Comparison of ENCODE assay signal across 8 mouse cellular contexts in the genomic region with DNA sequence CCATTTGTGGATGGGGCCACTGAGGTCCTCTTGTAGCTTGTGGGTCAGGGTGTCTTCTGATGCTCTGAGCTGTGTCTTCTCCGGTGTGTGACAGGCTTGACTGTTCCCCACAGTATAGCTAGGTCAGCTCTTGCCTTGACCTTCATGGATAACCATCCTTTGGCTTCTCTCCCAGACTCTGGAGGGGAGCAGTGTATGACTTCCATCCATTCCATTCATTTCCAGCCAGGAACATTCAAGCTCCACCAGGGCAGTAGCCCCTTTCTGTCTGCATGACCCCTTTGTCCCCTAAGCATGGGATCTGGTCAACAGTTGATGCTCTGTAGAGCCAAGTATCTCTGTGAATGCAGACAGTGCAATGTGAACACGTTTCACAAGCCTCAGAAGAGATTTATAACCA. TPM values are rescaled to one million over a fixed set of nuclear protein-coding genes. Genes with fewer than 3 reads are reported as not detected.
DNase-seq lines count a peak whose midpoint lies in the region; ATAC-seq and TF ChIP-seq lines count a peak whose summit lies in the region.

No protein-coding gene starts in this region.

- peak overlapping the region; percentile 82 for H3K9ac ChIP-seq in MEL (ENCODE audit: control insufficient read depth, low read depth, low read length, poor library complexity, severe bottlenecking)
- H3K9ac ChIP-seq in forebrain, embryonic 15.5 days (replicated peaks): no peak overlapping the region
- H3K9ac ChIP-seq in liver, embryonic 13.5 days: peak overlapping the region; percentile 99

- peak overlapping the region; percentile 71 for H3K27ac ChIP-seq in MEL (ENCODE audit: control insufficient read depth, low read depth, low read length)
- H3K27ac ChIP-seq in forebrain, embryonic 15.5 days (replicated peaks): 0 out of 2 replicates have a peak overlapping the region, but pooled peaks have one; percentile 98
- peak overlapping the region; percentile 99 for H3K27ac ChIP-seq in liver, embryonic 13.5 days
- H3K27ac ChIP-seq in thymus, adult 2 months (ENCODE audit: control insufficient read depth, insufficient read depth, low read length): no peak overlapping the region

- H3K36me3 ChIP-seq in MEL (ENCODE audit: control insufficient read depth in 1 of 2, insufficient read depth in 2 of 2, low read length in 2 of 2): peaks cover 9 to 40% of the 10 kb centered on the region in 2 experiments
- no peaks in the 10 kb centered on the region for H3K36me3 ChIP-seq in forebrain, embryonic 15.5 days
- H3K36me3 ChIP-seq in liver, embryonic 13.5 days: 0 out of 2 replicates have a peak, but pooled peaks cover 3% of the 10 kb centered on the region
- H3K36me3 ChIP-seq in thymus, adult 2 months (ENCODE audit: control insufficient read depth, insufficient read depth, low read length): no peaks in the 10 kb centered on the region

- H3K27me3 ChIP-seq in MEL (ENCODE audit: control insufficient read depth in 1 of 2, insufficient read depth in 2 of 2, low read length in 2 of 2): no peaks in the 10 kb centered on the region
- H3K27me3 ChIP-seq in forebrain, embryonic 15.5 days: no peaks in the 10 kb centered on the region
- H3K27me3 ChIP-seq in liver, embryonic 13.5 days: 0 out of 2 replicates have a peak, but pooled peaks cover 2% of the 10 kb centered on the region
- no peaks in the 10 kb centered on the region for H3K27me3 ChIP-seq in thymus, adult 2 months (ENCODE audit: control insufficient read depth, insufficient read depth, low read length)

- ATAC-seq in forebrain, embryonic 15.5 days (replicated peaks): no peak
- ATAC-seq in liver, embryonic 13.5 days (ENCODE audit: low read depth): no peak

- TF ChIP-seq EP300 in MEL (IDR thresholded peaks at IDR 0.05; ENCODE audit: low read depth in 1 of 2, low read length in 2 of 2): no peak

- 78% methylated on average over 2 of the region's 2 CpGs for WGBS in forebrain, embryonic 15.5 days
- 72% methylated on average over 2 of the region's 2 CpGs for WGBS in liver, embryonic 13.5 days (ENCODE audit: insufficient replicate concordance)
- 83% methylated on average over 2 of the region's 2 CpGs for WGBS in thymus, adult 2 months

- TF ChIP-seq POLR2A in MEL (IDR thresholded peaks at IDR 0.05; ENCODE audit: control insufficient read depth in 1 of 2, insufficient read depth in 1 of 2, low read depth in 1 of 2, low read length in 2 of 2, poor library complexity in 1 of 2): no peak
- TF ChIP-seq POLR2A in thymus, adult 2 months (IDR thresholded peaks at IDR 0.05; ENCODE audit: control insufficient read depth, extremely low read depth, insufficient read depth, low read length, poor library complexity): no peak

- peak overlapping the region; percentile 69 for H3K4me2 ChIP-seq in forebrain, embryonic 15.5 days (replicated peaks)
- H3K4me2 ChIP-seq in liver, embryonic 13.5 days: peak overlapping the region; percentile 87

- H3K79me2 ChIP-seq in MEL (ENCODE audit: control insufficient read depth, insufficient read depth, low read length, poor library complexity): peaks cover 44% of the 10 kb centered on the region

- no peak for TF ChIP-seq RAD21 in MEL (IDR thresholded peaks at IDR 0.05; ENCODE audit: low read depth, low read length)

- H3K9me3 ChIP-seq in MEL (replicated peaks; ENCODE audit: insufficient read depth, low read length): no peaks in the 10 kb centered on the region
- no peaks in the 10 kb centered on the region for H3K9me3 ChIP-seq in forebrain, embryonic 15.5 days
- H3K9me3 ChIP-seq in liver, embryonic 13.5 days (replicated peaks): no peaks in the 10 kb centered on the region

- H3K4me3 ChIP-seq in MEL (ENCODE audit: control insufficient read depth in 1 of 2, insufficient read depth in 1 of 2, low read depth in 2 of 2, low read length in 2 of 2): peak overlapping the region; percentile 60 to 61; a peak in 3 of 4 replicates
- H3K4me3 ChIP-seq in forebrain, embryonic 15.5 days: no peak overlapping the region
- H3K4me3 ChIP-seq in liver, embryonic 13.5 days (replicated peaks): peak overlapping the region; percentile 97; the same call in 1 of the 2 replicates
- no peak overlapping the region for H3K4me3 ChIP-seq in thymus, adult 2 months (ENCODE audit: control insufficient read depth, insufficient read depth, low read length)

- DNase-seq in adrenal gland, adult (ENCODE audit: inconsistent age in 2 of 2, low spot score in 1 of 2): peak; percentile 67 to 84
- DNase-seq in adrenal gland, adult 18-20 months (ENCODE audit: low spot score in 2 of 2): no peak
- no peak for DNase-seq in MEL (ENCODE audit: low read depth, low spot score)
- no peak for DNase-seq in liver, embryonic 13.5 days
- DNase-seq in thymus, adult 2 months: no peak
- no peak for DNase-seq in layer of hippocampus, adult 11-12 months (ENCODE audit: low spot score)
- DNase-seq in urinary bladder, adult 2 months (ENCODE audit: low spot score): no peak

- TF ChIP-seq CTCF in MEL (IDR thresholded peaks at IDR 0.05 in 2 of 3, conservative IDR thresholded peaks at IDR 0.05 in 1 of 3; ENCODE audit: control insufficient read depth in 1 of 3, insufficient read depth in 1 of 3, low read depth in 2 of 3, low read length in 3 of 3, poor library complexity in 1 of 3, severe bottlenecking in 1 of 3): no peak
- TF ChIP-seq CTCF in thymus, adult 2 months (IDR thresholded peaks at IDR 0.05; ENCODE audit: borderline replicate concordance, control insufficient read depth, extremely low read depth, insufficient read depth, low read length, poor library complexity): no peak

- H3K4me1 ChIP-seq in MEL (ENCODE audit: control insufficient read depth in 1 of 2, insufficient read depth in 2 of 2, low read length in 2 of 2): peaks cover 25 to 31% of the 10 kb centered on the region in 2 experiments
- H3K4me1 ChIP-seq in forebrain, embryonic 15.5 days: peaks cover 31% of the 10 kb centered on the region
- peaks cover 41% of the 10 kb centered on the region for H3K4me1 ChIP-seq in liver, embryonic 13.5 days (replicated peaks)
- H3K4me1 ChIP-seq in thymus, adult 2 months (replicated peaks; ENCODE audit: control insufficient read depth, insufficient read depth, low read length): peaks cover 10% of the 10 kb centered on the region

TF ChIP-seq in MEL, 35 proteins besides CTCF, POLR2A, EP300 and RAD21:
- no peak for TF ChIP-seq USF2 (IDR thresholded peaks at IDR 0.05; ENCODE audit: borderline replicate concordance in 1 of 2, insufficient read depth in 1 of 2, low read depth in 1 of 2, low read length in 2 of 2)
- TF ChIP-seq E2F4 (IDR thresholded peaks at IDR 0.05; ENCODE audit: borderline replicate concordance, low read depth, low read length): no peak
- no peak for TF ChIP-seq RCOR1 (IDR thresholded peaks at IDR 0.05; ENCODE audit: low read depth, low read length)
- TF ChIP-seq GABPA (IDR thresholded peaks at IDR 0.05; ENCODE audit: low read depth, low read length): no peak
- no peak for TF ChIP-seq POLR2AphosphoS2 (IDR thresholded peaks at IDR 0.05; ENCODE audit: low read length)
- no peak for TF ChIP-seq MYC (IDR thresholded peaks at IDR 0.05; ENCODE audit: low read depth, low read length)
- no peak for TF ChIP-seq NELFE (IDR thresholded peaks at IDR 0.05; ENCODE audit: low read depth, low read length)
- TF ChIP-seq ZC3H11A (IDR thresholded peaks at IDR 0.05; ENCODE audit: low read depth, low read length): no peak
- no peak for TF ChIP-seq NRF1 (IDR thresholded peaks at IDR 0.05; ENCODE audit: insufficient read depth, low read depth, low read length, poor library complexity, severe bottlenecking)
- TF ChIP-seq SIN3A (IDR thresholded peaks at IDR 0.05; ENCODE audit: low read length): no peak
- TF ChIP-seq JUND (IDR thresholded peaks at IDR 0.05; ENCODE audit: low read depth, low read length): no peak
- TF ChIP-seq MXI1 (IDR thresholded peaks at IDR 0.05; ENCODE audit: low read depth, low read length): no peak
TF ChIP-seq in MEL: peak in this region for 0.

RNA-seq across cellular contexts. Expression of gene Ppp2ca, which starts 0.9 kb away (rescaled TPM):
- 10 to 100 TPM; 79.8 to 87.8 TPM for total RNA-seq in adrenal gland, adult 18-20 months (2021)
- total RNA-seq in MEL (2012; rRNA removed): 78.2 and 89.5 TPM in 2 replicates
- polyA plus RNA-seq in MEL (2012; ENCODE audit: insufficient read depth in 1 of 2, insufficient read length in 2 of 2, low read depth in 1 of 2, low replicate concordance in 2 of 2, missing spikeins in 1 of 2): 100 to 1,000 TPM; 102 to 113 TPM
- polyA plus RNA-seq in forebrain, embryonic 15.5 days (2015; fragmentation: Nextera tagmentation; extraction: Ambion mirVana): 116 and 129 TPM in 2 replicates
- polyA plus RNA-seq in liver, embryonic 13.5 days (2015; fragmentation: Nextera tagmentation; extraction: Ambion mirVana): 37.6 and 41.1 TPM in 2 replicates
- polyA plus RNA-seq in thymus, adult 2 months (2012; rRNA removed): 51.0 and 54.7 TPM in 2 replicates
- 49.0 and 50.1 TPM in 2 replicates for polyA plus RNA-seq in urinary bladder, adult 2 months (2012; rRNA removed)

RNA-seq across cellular contexts. Expression of gene Olfr1373, which starts 47.7 kb away (rescaled TPM):
- total RNA-seq in adrenal gland, adult 18-20 months (2021): not detected
- not detected in 2 replicates for total RNA-seq in MEL (2012; rRNA removed)
- not detected for polyA plus RNA-seq in MEL (2012; ENCODE audit: insufficient read depth in 1 of 2, insufficient read length in 2 of 2, low read depth in 1 of 2, low replicate concordance in 2 of 2, missing spikeins in 1 of 2)
- not detected in 2 replicates for polyA plus RNA-seq in forebrain, embryonic 15.5 days (2015; fragmentation: Nextera tagmentation; extraction: Ambion mirVana)
- polyA plus RNA-seq in liver, embryonic 13.5 days (2015; fragmentation: Nextera tagmentation; extraction: Ambion mirVana): not detected in 2 replicates
- polyA plus RNA-seq in thymus, adult 2 months (2012; rRNA removed): not detected in 2 replicates
- polyA plus RNA-seq in urinary bladder, adult 2 months (2012; rRNA removed): not detected in 2 replicates

Comparison
In these comparisons a context has a peak if more than half of its experiments do, and no peak if none do; other contexts are left out.
1. DNase-seq: peak in adrenal gland, adult (2 of 2); none in adrenal gland, adult 18-20 months (0 of 2), MEL (single experiment), liver, embryonic 13.5 days (single experiment), thymus, adult 2 months (single experiment), layer of hippocampus, adult 11-12 months (single experiment) and urinary bladder, adult 2 months (single experiment).
2. H3K4me3 ChIP-seq: peak in MEL (2 of 2) and liver, embryonic 13.5 days (single experiment); none in forebrain, embryonic 15.5 days (single experiment) and thymus, adult 2 months (single experiment).